Mouse (Mus musculus) E14TG2a.4 (cell line): ENCODE results near the gene St6galnac3.

ENCODE experiments used
- CTCF ChIP-seq: conservative IDR thresholded peaks from 2 replicates; pipeline ENCODE4 v1.5.1; 2014; ENCODE audit warnings: low read length
- NANOG ChIP-seq: IDR thresholded peaks from 2 replicates; pipeline ENCODE4 v1.6.1; 2014; ENCODE audit warnings: borderline replicate concordance, low read length, mixed read lengths
- POU5F1 ChIP-seq: IDR thresholded peaks from 2 replicates; pipeline ENCODE4 v1.6.1; 2014; ENCODE audit warnings: low read length, borderline replicate concordance

GRCm38 (mm10) chr3:153242524-153242923 lies 482.4 kb downstream of the St6galnac3 start:
- TF ChIP-seq CTCF (no peak), NANOG (no peak), POU5F1 (no peak)
